Mouse (Mus musculus) left cerebral cortex, adult 11 months (tissue): ENCODE results near the gene Mon1b.

ENCODE experiments used
- DNase-seq: peaks from one replicate; pipeline ENCODE4 v3.0.0; 2022; ENCODE audit warnings: low spot score

Mon1b gene

GRCm38 (mm10) chr8:113634670-113635591 lies at the start of gene Mon1b:
Mon1b (plus strand) TSS chr8:113635587.
- peak; percentile 98 for DNase-seq

- no peak for DNase-seq
These were observed 37.0 kb upstream of the Mon1b start for GRCm38 (mm10) chr8:113598401-113598800.

GRCm38 (mm10) chr8:113632634-113633033 lies 2.8 kb upstream of the Mon1b start:
- DNase-seq: peak; percentile 57

GRCm38 (mm10) chr8:113634161-113634560 lies 1.2 kb upstream of the Mon1b start:
- no peak for DNase-seq

- no peak for DNase-seq
These were observed 349 bp downstream of the Mon1b start for GRCm38 (mm10) chr8:113635592-113636279.

- no peak for DNase-seq
These were observed 867 bp downstream of the Mon1b start for GRCm38 (mm10) chr8:113636280-113636628.

- DNase-seq: no peak
These were observed 5.0 kb downstream of the Mon1b start for GRCm38 (mm10) chr8:113640357-113640756.

GRCm38 (mm10) chr8:113642926-113643325 lies 7.5 kb downstream of the Mon1b start, which contains the start of gene Syce1l:
Syce1l (plus strand) TSS chr8:113643213.
- no peak for DNase-seq

- DNase-seq: no peak
These were observed 8.3 kb downstream of the Mon1b start for GRCm38 (mm10) chr8:113643479-113644210.

GRCm38 (mm10) chr8:113645220-113645619 lies 9.8 kb downstream of the Mon1b start:
- no peak for DNase-seq

- DNase-seq: no peak
These were observed 17.1 kb downstream of the Mon1b start for GRCm38 (mm10) chr8:113652450-113652849.

GRCm38 (mm10) chr8:113653151-113653550 lies 17.8 kb downstream of the Mon1b start:
- DNase-seq: no peak

GRCm38 (mm10) chr8:113656154-113656553 lies 20.8 kb downstream of the Mon1b start:
- DNase-seq: no peak

GRCm38 (mm10) chr8:113656681-113657298 lies 21.4 kb downstream of the Mon1b start:
- no peak for DNase-seq

- no peak for DNase-seq
These were observed 24.7 kb downstream of the Mon1b start for GRCm38 (mm10) chr8:113660128-113660527.

- DNase-seq: peak; percentile 82
These were observed 29.2 kb downstream of the Mon1b start for GRCm38 (mm10) chr8:113664544-113664943.

GRCm38 (mm10) chr8:113665036-113665435 lies 29.6 kb downstream of the Mon1b start:
- DNase-seq: no peak

- DNase-seq: no peak
These were observed 30.6 kb downstream of the Mon1b start for GRCm38 (mm10) chr8:113665951-113666350.

GRCm38 (mm10) chr8:113666714-113667432 lies 31.5 kb downstream of the Mon1b start:
- no peak for DNase-seq

GRCm38 (mm10) chr8:113669924-113670323 lies 34.5 kb downstream of the Mon1b start:
- DNase-seq: no peak

GRCm38 (mm10) chr8:113672599-113673255 lies 37.3 kb downstream of the Mon1b start:
- DNase-seq: no peak
